Mouse (Mus musculus): ENCODE measurements around the gene Stk11.

Stk11 gene

DNA sequence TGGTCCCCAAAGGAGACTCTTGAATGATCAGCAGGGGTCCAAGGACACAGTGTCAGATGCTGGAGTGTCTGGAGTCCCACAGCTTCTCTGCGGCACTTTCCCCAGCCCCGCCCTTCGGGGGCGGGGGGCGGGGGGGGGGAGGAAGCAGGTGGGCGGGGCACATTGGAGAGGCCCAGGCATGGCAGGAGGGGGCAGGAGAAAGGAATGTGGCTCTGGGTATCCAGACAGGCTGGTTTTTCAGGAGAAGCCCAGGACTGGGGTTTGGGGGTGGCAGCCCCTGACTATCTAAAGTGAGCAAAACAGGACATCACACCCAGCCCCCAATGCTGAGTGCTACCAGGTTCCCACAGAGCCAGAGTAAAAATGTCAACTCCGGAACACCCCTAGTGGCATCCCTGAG, 18.3 kb upstream of the Stk11 start:
- DNase-seq, result no peak

DNA sequence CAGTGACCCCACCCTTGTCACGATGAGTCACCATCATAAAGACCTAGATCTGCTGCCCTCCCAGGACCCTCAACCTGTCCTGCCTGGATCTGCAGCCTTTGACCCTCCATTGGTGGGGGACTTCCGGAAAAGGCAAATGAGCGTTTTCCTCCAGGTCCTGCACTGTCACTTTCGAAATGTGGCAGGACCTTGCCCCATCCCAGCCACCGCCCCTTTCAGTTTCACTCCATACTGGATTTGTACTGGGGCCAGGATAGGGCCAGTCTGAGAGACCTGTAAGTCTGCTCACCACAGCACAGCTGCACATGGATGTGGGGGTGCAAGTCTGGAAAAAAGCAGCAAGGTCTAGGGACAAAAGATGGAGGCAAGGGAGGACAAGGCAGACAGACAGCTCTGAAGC, 17.0 kb upstream of the Stk11 start:
- no peak for DNase-seq

DNA sequence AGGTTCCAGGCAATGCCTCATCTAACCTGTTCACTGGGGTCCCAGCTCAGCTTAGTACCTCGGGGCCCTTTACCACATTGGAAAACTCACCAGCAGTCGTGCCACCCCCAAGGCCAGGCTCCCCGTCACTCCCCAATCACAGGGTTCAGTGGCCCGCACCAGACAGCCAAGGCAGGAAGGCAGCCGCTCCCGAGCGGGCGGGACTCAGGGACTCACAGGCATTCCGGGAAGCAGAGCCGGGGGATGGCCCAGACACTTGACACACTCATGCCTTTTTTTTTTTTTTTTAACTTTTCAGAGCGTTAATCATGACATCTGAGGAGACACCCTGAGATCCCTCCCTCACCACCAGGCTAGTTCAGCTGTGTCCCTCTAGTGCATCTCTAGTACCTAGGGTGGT, 14.6 kb upstream of the Stk11 start:
- no peak for DNase-seq

DNA sequence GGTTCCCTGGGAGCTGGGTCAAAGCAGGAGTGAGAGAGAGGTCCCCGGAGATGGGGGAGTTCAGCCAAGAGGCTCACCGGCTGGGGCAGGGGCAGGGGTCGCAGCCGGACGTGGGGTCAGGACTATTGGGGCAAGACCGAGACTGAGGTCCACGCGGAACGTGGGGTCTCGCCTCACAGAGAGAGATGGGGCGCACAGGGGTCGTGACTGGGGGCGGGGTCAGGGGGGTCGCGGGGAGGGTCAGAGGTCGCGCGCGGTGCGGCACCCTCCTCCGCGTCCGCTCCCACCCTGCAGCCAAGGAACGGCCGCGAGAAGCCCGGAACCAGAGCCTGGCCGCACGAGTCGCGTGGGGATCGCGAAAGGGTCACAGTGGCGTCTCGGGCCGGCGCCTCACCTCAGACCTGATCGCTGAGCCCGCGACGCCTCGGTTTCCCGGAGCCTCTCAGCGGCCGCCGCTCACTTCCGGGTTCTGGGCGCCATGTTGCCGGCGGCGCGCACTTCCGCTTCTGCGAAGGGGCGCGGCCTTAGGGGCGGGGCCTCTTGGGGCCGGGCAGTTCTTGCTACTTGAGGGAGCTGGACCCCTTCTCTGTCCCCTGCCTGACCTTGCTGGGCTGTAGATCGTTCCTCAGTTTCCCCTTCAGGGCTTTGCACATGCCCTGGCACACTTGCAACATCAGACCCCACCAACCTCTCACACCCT, 13.2 kb upstream of the Stk11 start:
- peak; percentile 82 to 92 for DNase-seq

DNA sequence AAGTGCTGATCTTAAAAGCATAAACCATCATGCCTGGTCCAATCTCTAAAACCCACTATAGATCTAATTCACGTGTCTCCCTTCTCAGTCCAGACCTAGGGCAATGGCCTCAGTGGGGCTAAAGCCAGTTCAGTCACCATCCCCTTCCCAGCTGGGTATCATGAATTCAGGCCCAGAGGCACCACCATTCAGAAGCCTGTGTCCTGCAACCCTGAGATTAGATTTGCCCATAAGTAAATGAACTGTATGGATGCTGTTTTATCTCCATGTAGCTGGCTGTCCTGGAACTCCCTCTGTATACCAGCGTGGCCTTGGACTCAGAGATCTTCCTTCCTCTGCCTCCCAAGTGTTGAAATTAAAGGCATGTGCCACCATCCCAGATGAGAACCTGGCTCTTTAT, 12.6 kb upstream of the Stk11 start:
- DNase-seq, result no peak

DNA sequence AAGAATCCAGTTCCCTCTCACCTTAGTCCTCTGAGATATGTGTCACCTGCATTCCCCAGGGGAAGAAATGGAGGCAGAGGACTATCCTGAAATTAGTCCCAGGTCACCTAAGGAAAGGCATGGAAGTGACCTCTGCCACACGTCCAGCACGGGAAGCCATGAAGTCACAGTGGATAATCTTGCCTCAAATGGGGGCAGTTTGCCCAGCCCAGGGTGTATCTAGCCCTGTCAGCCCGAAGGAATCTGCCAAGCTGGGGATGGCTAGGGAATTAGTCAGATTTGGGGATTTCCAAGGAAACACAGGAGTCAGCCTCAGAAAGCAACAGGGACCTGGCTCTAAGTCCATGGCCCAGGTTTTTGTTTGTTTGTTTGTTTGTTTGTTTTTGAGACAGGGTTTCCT, 11.4 kb upstream of the Stk11 start:
- no peak for DNase-seq

GRCm38 (mm10) chr10:80105460-80105859, 10.1 kb upstream of the Stk11 start, which contains the start of gene Sbno2:
Gene Sbno2, minus strand, starts transcription at chr10:80105571.
- peak; percentile 33 to 40 for DNase-seq

DNA sequence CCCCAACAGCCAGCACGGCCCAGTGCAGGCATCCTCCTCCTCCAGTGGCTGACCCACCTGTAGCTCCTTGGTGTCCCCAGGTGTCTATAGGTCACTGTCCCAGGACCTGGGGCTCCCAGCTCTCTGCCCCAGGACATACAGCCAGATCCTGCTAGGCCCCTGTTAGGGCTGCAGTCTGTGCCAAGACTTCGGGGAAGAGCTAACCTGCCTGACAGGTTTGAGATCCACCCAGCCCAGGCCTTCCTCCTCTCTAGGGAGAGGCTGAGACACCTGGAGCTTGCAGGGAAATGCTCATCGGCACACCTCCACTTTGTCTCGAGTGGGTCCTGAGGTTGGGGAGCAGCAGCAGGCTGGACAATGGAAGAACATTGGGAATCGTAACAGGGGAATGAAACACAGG, 9.7 kb upstream of the Stk11 start:
- no peak for DNase-seq

GRCm38 (mm10) chr10:80107678-80108077, 7.9 kb upstream of the Stk11 start:
- no peak for DNase-seq

DNA sequence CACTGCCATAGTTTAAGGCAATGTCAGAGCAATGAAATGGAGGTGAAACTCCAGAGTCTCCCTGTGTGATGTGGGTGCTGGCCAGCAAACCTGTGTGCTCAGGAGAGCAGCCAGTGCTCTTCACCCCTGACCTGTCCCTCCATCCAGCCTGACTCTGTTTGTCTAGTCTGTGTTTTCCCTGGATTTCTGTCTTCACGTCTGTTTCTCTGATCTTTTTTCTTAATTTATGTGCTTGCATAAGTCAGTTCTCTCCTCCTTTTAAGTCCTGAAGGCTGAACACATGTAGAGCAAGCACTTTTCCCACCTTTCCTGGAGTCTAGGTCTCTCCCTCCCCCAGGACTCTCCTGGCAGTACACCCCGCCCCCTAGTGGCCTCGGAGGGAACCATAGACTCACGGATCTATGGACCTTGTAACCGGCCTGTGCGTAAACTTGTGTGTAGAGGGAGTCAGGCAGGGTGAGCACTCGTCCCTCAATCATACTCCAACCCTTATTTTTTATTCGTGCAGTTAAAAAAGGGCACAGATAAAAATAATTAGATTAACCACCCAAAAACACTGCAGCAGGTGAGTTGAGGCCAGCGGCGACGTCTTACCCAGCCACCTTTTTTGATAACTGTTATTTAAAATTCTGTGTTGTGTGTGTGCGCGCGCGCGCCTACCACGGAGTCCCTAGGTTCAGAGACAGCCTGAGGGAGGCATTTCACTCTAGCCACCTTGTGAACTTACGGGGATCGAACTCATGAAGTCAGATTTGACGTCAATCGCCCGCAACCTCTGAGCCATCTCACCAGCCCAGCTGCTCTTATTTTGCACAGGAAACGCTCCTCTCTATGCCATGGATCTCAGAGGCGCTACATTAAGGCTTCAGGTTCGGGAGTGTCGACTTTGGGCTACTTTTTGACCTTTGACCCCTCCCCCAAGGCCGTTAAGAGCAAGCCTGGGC, 990 bp upstream of the Stk11 start:
- DNase-seq, result peak; percentile 81 to 92

DNA sequence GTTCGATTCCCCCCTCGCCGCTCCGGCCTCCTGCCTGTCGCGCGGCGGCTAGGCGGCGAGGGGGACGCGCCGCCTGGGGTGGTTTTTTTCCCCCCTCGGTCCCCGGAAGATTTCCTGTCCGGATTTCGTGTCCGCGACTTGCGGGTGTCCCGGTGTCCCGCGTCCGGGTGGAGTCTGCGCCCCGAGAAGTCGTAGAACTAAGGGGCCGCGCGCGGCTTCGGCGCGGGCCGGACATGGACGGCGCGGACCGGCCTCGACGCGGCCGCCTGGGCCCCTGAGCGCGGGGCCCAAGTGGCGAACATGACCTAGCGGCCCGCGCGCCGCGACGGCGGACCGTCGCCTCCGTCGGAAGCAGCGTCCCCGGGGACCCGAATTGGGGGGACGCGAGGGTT, 337 bp downstream of the Stk11 start:
- no peak for DNase-seq

GRCm38 (mm10) chr10:80116563-80116926, 942 bp downstream of the Stk11 start:
- no peak for DNase-seq

- no peak for DNase-seq
These were observed 1.5 kb downstream of the Stk11 start for GRCm38 (mm10) chr10:80116927-80117691.

- DNase-seq, result no peak
These were observed 2.1 kb downstream of the Stk11 start for GRCm38 (mm10) chr10:80117736-80118135.

- DNase-seq, result no peak
These were observed 2.9 kb downstream of the Stk11 start for GRCm38 (mm10) chr10:80118552-80118951.

DNA sequence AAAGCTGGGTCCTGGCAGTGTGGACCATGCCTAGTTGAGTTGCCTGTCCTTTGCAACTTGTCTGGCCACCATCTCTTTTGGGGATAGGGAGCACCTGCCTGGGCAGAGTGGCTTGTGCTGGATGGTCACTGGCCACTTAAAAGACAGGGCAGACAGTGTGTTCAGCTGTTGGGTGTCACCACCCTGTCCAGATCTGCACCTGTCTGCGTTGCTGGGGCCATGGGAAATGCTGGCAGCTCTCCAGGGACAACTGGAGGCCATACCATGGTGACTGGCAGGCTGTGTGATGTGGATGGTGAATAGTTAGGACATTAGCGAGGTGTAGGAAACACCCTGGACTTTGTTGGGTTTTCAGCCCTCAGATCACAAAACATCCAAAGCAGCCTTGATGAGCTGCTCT, 4.5 kb downstream of the Stk11 start:
- DNase-seq, result no peak

DNA sequence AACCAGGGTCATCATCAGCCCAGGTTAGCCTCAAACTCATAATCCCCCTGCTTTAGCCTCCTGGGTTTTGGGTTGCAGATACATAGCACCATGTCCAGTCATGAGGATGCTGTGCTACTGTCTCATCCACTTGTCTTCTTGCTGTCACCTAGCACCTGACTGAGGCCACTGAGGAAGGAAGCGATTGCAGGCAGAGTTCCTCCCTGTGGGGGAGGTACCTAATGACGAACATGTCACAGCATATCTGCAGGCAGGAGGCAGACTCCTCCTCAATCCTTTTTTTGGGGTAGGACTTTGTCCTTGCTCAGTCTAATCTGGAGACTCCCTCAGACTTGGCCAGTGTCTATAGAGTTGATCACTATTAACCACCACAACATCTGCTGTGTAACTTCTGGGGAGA, 6.0 kb downstream of the Stk11 start:
- DNase-seq, result no peak

DNA sequence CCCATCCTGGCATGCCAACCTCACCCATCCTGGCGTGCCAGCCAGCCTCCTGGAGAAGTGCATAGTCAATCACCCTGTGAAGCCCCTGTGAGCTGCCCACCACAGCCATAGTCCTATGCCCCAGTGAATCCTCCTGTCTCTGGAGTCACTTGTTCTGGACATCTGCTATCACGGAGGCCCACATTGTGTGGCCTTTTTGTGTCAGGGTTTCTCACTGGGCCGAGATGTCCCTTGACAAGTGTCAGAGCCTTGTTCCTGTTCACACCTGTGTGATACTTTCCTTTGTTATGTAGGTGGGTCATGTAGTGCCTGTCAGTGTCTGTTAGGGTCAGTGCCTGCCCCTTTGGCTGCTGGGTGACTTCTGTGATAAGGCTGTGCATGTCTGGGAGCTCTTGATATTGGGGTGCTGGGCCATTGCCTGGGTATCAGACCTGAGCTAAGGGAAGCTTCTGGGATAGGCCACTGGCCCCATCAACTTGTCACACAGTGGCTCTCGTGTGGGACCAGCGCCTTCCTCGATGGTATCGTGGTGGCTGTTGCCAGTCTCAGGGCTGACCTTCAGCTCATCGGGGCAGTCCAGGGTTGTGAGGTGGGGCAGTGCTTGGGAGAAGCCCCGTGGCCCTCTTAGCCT, 8.4 kb downstream of the Stk11 start:
- DNase-seq, result no peak

DNA sequence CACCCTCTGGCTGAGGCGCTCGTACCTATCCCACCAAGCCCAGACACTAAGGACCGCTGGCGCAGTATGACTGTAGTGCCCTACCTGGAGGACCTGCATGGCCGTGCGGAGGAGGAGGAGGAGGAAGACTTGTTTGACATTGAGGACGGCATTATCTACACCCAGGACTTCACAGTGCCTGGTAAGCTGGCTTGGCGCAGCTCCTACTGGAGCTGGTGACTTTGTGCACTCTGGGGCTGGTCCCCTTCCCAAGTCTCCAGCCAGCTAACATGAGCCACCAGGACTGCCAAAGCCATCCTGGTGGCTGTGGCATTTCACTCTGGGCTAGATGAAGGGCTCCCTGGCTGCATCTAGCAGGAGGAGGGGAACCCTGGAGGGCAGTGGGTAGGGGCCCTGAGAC, 12.3 kb downstream of the Stk11 start:
- DNase-seq, result no peak

DNA sequence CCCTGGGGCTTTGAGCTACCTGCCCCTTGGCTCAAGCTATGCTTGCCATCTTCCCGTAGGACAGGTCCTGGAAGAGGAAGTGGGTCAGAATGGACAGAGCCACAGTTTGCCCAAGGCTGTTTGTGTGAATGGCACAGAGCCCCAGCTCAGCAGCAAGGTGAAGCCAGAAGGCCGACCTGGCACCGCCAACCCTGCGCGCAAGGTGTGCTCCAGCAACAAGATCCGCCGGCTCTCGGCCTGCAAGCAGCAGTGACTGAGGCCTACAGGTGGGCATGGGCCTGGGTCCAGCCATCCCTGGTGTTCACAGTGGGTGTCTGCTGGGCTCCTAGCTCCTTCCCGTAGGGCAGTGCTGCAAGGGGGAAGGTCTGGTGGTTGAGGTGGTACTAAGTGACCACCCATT, 14.2 kb downstream of the Stk11 start:
- DNase-seq, result no peak

DNA sequence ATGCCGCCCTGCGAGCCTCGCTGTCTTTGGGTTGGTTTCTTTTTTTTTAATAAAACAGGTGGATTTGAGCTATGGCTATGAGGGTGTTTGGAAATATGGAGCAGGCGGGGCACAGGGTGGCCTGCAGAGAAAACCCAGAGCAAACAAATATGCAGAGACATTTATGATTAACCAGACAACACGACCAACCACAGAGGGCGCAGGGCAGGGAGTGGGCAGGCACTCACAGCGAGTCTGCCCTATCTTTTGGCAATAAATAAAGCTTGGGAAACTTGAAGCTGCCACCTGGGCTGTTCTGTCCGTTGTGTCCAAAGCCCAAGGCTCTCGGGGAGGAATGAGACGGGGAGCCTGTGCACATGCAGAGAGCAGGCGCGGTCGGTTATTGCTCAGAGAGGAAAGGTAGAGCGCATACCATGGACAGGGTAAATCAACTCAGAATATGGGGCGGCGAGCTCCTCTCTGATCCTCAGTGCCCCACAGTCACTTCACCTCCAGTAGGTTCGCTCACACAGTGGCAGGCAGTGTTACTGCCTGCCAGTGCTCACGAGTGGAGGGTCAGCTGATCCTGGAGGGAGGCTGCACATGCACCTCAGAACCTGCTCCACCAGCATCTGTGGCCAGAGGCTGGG, 14.9 kb downstream of the Stk11 start:
- no peak for DNase-seq

- peak in 1 of 2 experiments; percentile 7 for DNase-seq
These were observed 15.8 kb downstream of the Stk11 start for GRCm38 (mm10) chr10:80131316-80131951.

Measured in spleen, adult 18-20 months (tissue).